Mouse (Mus musculus): ENCODE measurements at regions not wholly inside any gene's neighbourhood (a gene's known extent, or its start where the extent isn't known, plus 50 kb on each side); places are given as distances from the start of the nearest gene placed in this dataset.

DNA sequence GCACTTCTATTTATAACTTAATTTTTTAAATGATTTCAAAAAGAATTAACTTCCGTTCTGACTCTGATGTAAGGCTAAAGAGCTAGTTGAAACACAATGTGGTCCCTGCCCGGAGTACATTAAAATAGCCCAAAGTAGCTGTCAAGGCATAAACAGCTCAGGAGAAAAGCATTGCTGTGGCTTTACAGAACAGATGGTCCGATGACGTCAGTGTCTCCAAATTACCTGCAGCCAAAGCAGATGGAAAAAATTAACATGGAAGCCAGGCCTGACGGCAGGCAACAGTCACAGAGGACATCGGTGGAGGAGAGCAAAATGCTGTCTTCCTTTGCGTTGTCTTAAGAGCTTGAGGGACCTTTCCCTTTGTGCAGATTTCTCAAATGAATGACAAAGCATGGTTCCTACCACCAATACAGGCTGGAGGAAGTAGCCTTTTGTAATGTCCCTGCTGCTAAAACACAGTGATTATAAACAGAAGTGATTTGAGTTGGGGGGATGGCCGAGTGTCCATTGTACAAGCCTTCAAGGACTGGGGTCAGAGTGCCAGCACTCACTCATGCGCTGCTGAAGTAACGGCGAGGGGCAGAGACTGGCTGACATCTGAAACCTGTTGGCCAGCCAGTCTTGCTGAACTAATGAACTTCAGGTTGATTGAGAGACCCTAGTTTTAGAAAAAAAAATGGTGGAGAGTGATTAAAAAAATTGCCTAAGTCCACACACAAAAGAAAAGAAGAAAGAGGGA, 101.8 kb upstream of the Plcl2 start:
- WGBS, result 73% methylated on average over 11 of the region's 11 CpGs
- ATAC-seq (ENCODE audit: insufficient number of reproducible peaks, low FRiP score), result no peak
- H3K27ac ChIP-seq (ENCODE audit: poor library complexity, severe bottlenecking), result no peak overlapping the region
- no peaks in the 10 kb centered on the region for H3K36me3 ChIP-seq
- H3K9ac ChIP-seq, result no peak overlapping the region
- H3K9me3 ChIP-seq (replicated peaks), result no peaks in the 10 kb centered on the region; the same call in 1 of the 2 replicates
- no peak overlapping the region for H3K4me3 ChIP-seq
- no peak overlapping the region for H3K4me2 ChIP-seq
- H3K27me3 ChIP-seq (replicated peaks), result no peaks in the 10 kb centered on the region
- H3K4me1 ChIP-seq (replicated peaks), result no peaks in the 10 kb centered on the region

DNA sequence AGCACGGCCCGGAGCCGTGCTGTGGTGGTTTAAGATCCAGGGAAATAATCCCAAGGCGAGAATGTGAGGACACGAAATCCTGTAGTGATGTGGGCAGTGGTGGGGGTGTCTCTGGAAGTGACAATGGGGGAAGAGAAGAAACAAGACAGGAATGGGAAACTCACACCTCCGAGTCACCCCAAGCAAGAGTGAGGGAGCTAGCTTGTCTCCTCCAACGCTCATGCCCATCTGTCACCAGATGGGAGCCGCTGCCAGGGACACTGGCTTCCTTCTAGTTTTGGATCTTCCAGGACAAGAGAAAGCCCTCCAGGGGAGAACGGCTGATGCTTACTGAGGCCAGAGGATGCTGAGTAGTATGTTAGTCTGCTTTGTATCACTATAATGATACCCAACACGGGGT, 100.6 kb upstream of the Plcl2 start:
- H3K4me2 ChIP-seq, result no peak overlapping the region
- peaks cover 5% of the 10 kb centered on the region for H3K9me3 ChIP-seq (replicated peaks)
- 79% methylated on average over 10 of the region's 10 CpGs for WGBS
- no peaks in the 10 kb centered on the region for H3K36me3 ChIP-seq
- no peak for ATAC-seq (ENCODE audit: insufficient number of reproducible peaks, low FRiP score)
- H3K4me1 ChIP-seq (replicated peaks), result no peaks in the 10 kb centered on the region
- H3K9ac ChIP-seq, result no peak overlapping the region
- H3K4me3 ChIP-seq, result no peak overlapping the region
- H3K27ac ChIP-seq (ENCODE audit: poor library complexity, severe bottlenecking), result no peak overlapping the region
- H3K27me3 ChIP-seq (replicated peaks), result 0 out of 2 replicates have a peak, but pooled peaks cover 3% of the 10 kb centered on the region

DNA sequence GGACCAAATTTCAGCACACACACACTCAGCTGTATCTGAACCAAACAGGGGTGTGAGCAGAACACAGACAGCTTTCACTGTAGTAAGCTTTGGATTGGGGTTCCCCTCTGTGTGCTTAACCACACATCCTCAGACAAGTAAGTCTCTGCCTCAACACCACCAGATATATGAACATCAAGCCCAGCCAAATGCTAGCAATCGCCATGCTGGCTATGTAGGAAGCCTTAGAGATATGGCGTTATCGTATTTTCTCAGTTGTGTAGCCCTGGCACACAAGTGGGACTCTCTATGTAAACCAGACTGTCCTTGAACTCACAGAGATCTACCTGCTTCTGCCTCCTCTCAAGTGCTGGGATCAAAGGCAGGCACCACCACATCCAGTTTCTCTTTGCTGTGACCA, 99.9 kb upstream of the Plcl2 start:
- Histone ChIP-seq H3K9me3 (replicated peaks) (peaks cover 5% of the 10 kb centered on the region), H3K27me3 (replicated peaks) (0 out of 2 replicates have a peak, but pooled peaks cover 3% of the 10 kb centered on the region), H3K4me3 (no peak overlapping the region), H3K4me2 (no peak overlapping the region), H3K36me3 (no peaks in the 10 kb centered on the region), H3K9ac (no peak overlapping the region), H3K27ac (ENCODE audit: poor library complexity, severe bottlenecking) (no peak overlapping the region), H3K4me1 (replicated peaks) (no peaks in the 10 kb centered on the region)
- WGBS, result 90% methylated on average over 3 of the region's 3 CpGs
- ATAC-seq (ENCODE audit: insufficient number of reproducible peaks, low FRiP score), result no peak

DNA sequence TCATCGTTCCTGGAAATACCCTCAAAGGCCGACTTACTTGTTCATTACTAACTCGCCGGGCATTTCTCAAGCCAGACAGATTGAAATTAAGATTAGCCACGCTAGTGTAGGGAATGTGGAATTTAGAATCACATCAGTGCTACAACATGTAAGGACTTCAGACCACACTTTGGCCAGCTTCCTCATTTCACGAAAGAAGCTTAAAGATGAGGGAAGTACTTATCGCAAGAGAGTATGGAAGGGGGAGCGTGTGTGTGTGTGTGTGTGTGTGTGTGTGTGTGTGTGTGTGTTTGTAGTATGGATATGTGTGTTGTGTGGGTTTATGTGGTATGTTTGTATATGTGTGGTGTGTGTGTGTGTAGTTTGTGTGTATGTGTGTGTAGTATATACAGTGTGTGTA, 99.3 kb upstream of the Plcl2 start:
- no peak overlapping the region for H3K27ac ChIP-seq (ENCODE audit: poor library complexity, severe bottlenecking)
- H3K4me1 ChIP-seq (replicated peaks), result no peaks in the 10 kb centered on the region
- H3K4me2 ChIP-seq, result no peak overlapping the region
- H3K4me3 ChIP-seq, result no peak overlapping the region
- no peak for ATAC-seq (ENCODE audit: insufficient number of reproducible peaks, low FRiP score)
- no peak overlapping the region for H3K9ac ChIP-seq
- H3K36me3 ChIP-seq, result no peaks in the 10 kb centered on the region
- 82% methylated on average over 8 of the region's 8 CpGs for WGBS
- H3K27me3 ChIP-seq (replicated peaks), result 0 out of 2 replicates have a peak, but pooled peaks cover 3% of the 10 kb centered on the region
- peaks cover 5% of the 10 kb centered on the region for H3K9me3 ChIP-seq (replicated peaks)

DNA sequence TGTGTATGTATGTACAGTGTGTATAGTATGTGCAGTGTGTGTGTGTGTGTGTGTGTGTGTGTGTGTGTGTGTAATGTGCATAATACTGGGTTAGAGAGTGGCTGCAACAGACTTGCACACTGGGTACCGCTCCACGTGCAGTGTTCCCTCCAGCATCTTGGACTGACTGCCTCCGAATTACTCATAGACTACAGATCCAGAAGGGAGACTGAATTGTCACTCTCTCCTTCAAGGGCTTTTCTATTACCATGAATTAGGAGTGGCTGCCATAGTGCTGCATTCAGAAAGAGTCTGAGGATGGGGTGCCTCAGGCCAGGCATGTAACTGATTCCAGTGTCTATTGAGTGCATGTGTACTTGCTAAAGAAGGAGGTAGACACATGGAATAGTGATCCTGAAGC, 98.9 kb upstream of the Plcl2 start:
- ATAC-seq (ENCODE audit: insufficient number of reproducible peaks, low FRiP score), result no peak
- Histone ChIP-seq H3K4me3 (no peak overlapping the region), H3K36me3 (no peaks in the 10 kb centered on the region), H3K9ac (no peak overlapping the region), H3K9me3 (replicated peaks) (peaks cover 5% of the 10 kb centered on the region), H3K4me2 (no peak overlapping the region), H3K4me1 (replicated peaks) (no peaks in the 10 kb centered on the region), H3K27me3 (replicated peaks) (0 out of 2 replicates have a peak, but pooled peaks cover 3% of the 10 kb centered on the region), H3K27ac (ENCODE audit: poor library complexity, severe bottlenecking) (no peak overlapping the region)
- 97% methylated on average over 3 of the region's 3 CpGs for WGBS

DNA sequence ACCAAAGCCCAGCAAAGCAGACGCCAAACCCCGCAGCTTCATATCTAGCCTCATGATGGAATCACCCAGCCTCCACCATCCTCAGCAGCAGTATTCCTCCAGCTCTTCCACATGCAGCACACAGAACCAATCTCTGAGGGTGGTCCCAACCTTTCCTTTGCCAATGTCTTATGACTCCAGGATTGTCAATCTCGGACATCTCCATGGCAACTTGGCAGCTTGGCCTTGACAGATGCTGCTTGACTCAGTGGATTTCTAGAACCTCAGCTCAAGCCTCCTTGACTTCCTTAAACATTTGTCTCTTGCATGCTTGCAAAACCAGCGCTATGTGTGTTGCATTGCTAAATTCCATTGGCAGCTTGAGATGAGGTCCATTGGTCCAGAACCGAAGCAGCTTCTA, 96.8 kb upstream of the Plcl2 start:
- Histone ChIP-seq H3K4me3 (no peak overlapping the region), H3K27me3 (replicated peaks) (0 out of 2 replicates have a peak, but pooled peaks cover 3% of the 10 kb centered on the region), H3K4me2 (no peak overlapping the region), H3K4me1 (replicated peaks) (no peaks in the 10 kb centered on the region), H3K9ac (no peak overlapping the region), H3K36me3 (no peaks in the 10 kb centered on the region), H3K27ac (ENCODE audit: poor library complexity, severe bottlenecking) (no peak overlapping the region), H3K9me3 (replicated peaks) (peaks cover 5% of the 10 kb centered on the region)
- 82% methylated on average over 5 of the region's 5 CpGs for WGBS
- no peak for ATAC-seq (ENCODE audit: insufficient number of reproducible peaks, low FRiP score)

DNA sequence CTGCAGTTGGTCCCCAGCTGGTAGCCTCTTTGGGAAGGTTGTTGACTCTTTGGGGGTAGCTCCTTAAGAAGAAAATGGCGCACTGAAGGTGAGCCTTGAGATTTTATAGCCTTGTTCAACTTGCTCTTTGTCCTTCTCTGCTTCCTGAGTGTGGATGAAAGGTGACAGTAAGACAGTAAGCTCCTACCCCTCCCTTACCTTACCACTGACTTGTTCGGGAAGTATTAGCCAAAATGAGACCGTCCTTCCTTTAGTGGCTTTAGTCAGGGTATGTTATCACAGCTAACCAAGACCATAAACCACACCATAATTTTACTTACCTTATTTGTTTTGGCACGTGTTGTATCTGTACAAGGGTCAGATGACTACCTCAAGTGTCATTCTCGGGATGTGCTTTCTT, 95.3 kb upstream of the Plcl2 start:
- 82% methylated on average over 5 of the region's 5 CpGs for WGBS
- Histone ChIP-seq H3K4me3 (no peak overlapping the region), H3K4me1 (replicated peaks) (no peaks in the 10 kb centered on the region), H3K9me3 (replicated peaks) (peaks cover 11% of the 10 kb centered on the region), H3K36me3 (no peaks in the 10 kb centered on the region), H3K27ac (ENCODE audit: poor library complexity, severe bottlenecking) (no peak overlapping the region), H3K27me3 (replicated peaks) (0 out of 2 replicates have a peak, but pooled peaks cover 3% of the 10 kb centered on the region), H3K4me2 (no peak overlapping the region), H3K9ac (no peak overlapping the region)
- ATAC-seq (ENCODE audit: insufficient number of reproducible peaks, low FRiP score), result no peak

DNA sequence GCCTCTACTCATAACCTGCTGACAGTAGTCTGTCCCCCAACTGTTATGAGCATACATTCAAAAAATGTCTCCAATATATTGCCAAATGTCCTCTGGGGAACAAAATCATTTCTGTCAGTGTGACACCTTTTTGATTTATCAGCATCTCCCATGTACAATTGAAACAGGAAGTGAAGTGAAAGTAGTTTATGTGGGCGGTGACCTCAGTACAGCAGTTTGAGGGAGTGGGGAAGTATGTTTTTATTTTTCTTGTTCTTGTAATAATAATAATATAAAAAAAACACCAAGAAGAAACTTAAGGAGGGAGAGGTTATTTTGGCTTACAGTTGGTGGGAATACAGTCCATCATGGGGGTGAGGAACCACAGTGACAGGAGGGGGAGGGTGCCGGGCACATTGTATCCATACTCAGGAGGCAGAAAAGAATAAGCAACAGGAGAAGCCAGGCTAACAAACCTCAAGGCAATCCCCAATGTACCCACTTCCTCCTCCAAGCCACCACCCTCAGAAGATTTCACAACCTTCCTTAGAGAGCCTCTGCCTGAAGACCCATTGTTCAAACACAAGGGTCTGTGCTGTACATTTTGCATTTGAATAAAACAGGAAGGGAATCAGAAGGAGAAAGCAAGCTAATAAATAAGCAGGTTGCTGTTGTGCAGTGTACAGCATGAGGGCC, 93.7 kb upstream of the Plcl2 start:
- H3K4me2 ChIP-seq, result no peak overlapping the region
- no peak overlapping the region for H3K9ac ChIP-seq
- WGBS, result 83% methylated on average over 2 of the region's 2 CpGs
- no peaks in the 10 kb centered on the region for H3K4me1 ChIP-seq (replicated peaks)
- no peak overlapping the region for H3K27ac ChIP-seq (ENCODE audit: poor library complexity, severe bottlenecking)
- ATAC-seq (ENCODE audit: insufficient number of reproducible peaks, low FRiP score), result no peak
- H3K27me3 ChIP-seq (replicated peaks), result 0 out of 2 replicates have a peak, but pooled peaks cover 3% of the 10 kb centered on the region
- no peaks in the 10 kb centered on the region for H3K36me3 ChIP-seq
- no peak overlapping the region for H3K4me3 ChIP-seq
- peaks cover 11% of the 10 kb centered on the region for H3K9me3 ChIP-seq (replicated peaks)

DNA sequence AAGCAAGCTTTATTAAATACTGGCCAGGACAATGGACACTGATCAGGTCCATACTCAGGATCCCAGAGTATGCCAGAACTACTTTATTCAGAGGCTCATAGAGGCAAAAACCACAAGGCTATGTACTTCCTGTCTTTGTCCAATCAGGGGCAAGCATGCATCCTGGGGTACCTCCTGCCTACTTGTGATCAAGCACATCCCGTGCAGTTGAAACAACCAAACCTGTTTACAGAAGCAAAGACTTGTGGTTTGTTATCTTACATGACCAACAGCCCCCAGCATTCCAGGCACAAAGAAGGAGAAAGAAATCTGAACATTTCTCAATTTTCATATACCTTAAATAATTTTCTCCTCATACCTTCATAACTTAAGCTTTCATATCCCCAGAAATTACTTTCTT, 93.1 kb upstream of the Plcl2 start:
- Histone ChIP-seq H3K4me1 (replicated peaks) (no peaks in the 10 kb centered on the region), H3K9me3 (replicated peaks) (peaks cover 11% of the 10 kb centered on the region), H3K4me3 (no peak overlapping the region), H3K27me3 (replicated peaks) (0 out of 2 replicates have a peak, but pooled peaks cover 3% of the 10 kb centered on the region), H3K27ac (ENCODE audit: poor library complexity, severe bottlenecking) (no peak overlapping the region), H3K9ac (no peak overlapping the region), H3K4me2 (no peak overlapping the region), H3K36me3 (no peaks in the 10 kb centered on the region)
- WGBS, result 48% methylated on average over 1 of the region's 1 CpGs
- no peak for ATAC-seq (ENCODE audit: insufficient number of reproducible peaks, low FRiP score)

DNA sequence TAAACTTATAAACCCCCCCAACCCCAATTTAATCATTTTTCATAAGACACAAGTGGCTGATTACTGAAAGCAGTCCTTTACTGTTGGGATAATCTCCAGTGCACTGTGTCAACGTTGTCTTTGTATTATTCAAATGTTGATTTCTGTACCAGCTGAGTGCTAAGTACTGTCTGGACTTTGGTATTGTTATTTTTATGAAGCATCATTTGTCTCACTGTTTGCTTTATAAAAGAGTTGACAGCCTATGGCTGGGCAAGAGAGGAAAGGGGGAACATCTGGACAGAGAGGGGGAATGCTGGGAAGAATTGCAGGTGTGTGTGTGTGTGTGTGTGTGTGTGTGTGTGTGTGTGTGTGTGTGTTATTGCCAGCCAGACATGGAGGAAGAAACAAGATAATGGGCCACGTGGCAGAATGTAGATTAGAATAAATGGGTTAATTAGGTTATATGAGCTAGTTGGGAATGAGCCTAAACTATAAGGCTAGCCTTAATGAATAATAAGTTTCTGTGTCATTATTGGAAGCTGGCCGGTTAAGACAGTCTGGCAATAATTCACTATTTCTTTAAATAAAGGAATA, 92.6 kb upstream of the Plcl2 start:
- Histone ChIP-seq H3K36me3 (no peaks in the 10 kb centered on the region), H3K4me3 (no peak overlapping the region), H3K4me2 (no peak overlapping the region), H3K9me3 (replicated peaks) (peaks cover 11% of the 10 kb centered on the region), H3K27ac (ENCODE audit: poor library complexity, severe bottlenecking) (no peak overlapping the region), H3K27me3 (replicated peaks) (0 out of 2 replicates have a peak, but pooled peaks cover 3% of the 10 kb centered on the region), H3K4me1 (replicated peaks) (no peaks in the 10 kb centered on the region), H3K9ac (no peak overlapping the region)
- WGBS, result 68% methylated on average over 3 of the region's 3 CpGs
- ATAC-seq (ENCODE audit: insufficient number of reproducible peaks, low FRiP score), result no peak

DNA sequence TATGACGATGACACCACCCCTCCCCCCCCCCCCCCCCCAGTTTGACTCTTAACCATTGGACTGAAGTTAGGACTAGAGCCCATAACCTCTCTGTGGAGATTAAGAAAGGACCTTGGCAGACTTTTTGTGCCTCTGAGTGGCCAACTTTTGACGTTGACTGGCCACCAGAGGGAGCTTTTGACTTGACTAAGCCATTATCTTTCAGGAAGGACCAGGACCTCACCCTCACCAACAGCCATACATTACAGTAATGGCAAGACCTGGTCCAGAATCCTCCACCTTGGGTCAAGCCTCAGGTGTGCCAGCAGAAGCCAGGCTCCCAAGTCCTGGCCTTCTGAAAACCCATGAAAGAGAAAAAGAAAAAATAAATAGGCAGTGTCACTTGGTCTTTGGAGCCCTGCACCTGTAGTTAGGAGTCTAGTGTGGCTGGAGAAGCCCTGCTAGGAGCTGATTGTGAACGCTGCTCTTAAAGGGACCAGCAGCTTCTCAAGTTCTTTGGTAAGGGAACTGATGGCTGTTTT, 90.3 kb upstream of the Plcl2 start:
- 57% methylated on average over 3 of the region's 3 CpGs for WGBS
- H3K4me1 ChIP-seq (replicated peaks), result no peaks in the 10 kb centered on the region
- H3K27me3 ChIP-seq (replicated peaks), result no peaks in the 10 kb centered on the region
- H3K9ac ChIP-seq, result no peak overlapping the region
- peaks cover 6% of the 10 kb centered on the region for H3K9me3 ChIP-seq (replicated peaks)
- no peak overlapping the region for H3K4me2 ChIP-seq
- H3K27ac ChIP-seq (ENCODE audit: poor library complexity, severe bottlenecking), result no peak overlapping the region
- ATAC-seq (ENCODE audit: insufficient number of reproducible peaks, low FRiP score), result no peak
- H3K4me3 ChIP-seq, result no peak overlapping the region
- no peaks in the 10 kb centered on the region for H3K36me3 ChIP-seq
